Mouse (Mus musculus) kidney, embryonic 16.5 days (tissue): ENCODE measurements around the gene Ror1. TPM values are rescaled to one million over a fixed set of nuclear protein-coding genes. Genes with fewer than 3 reads are reported as not detected.

Experiments
- ATAC-seq: fragments of 200-750 bp; cut with Nextera tagmentation; 2 replicates; pipeline ENCODE4 v1.8.0; 2017; ENCODE audit warnings: moderate TSS enrichment; ENCODE audit not compliant: low FRiP score, low TSS enrichment
- H3K27ac ChIP-seq: fragments of 300-500 bp; sonication (generic); 2 replicates; pipeline ENCODE4 v1.5.1; 2014; ENCODE audit warnings: low read length
- H3K27me3 ChIP-seq: fragments of 300-500 bp; sonication (generic); 2 replicates; pipeline ENCODE4 v1.6.1; 2014; ENCODE audit warnings: low read length, control low read depth, mixed read lengths; ENCODE audit not compliant: insufficient read depth
- H3K36me3 ChIP-seq: fragments of 300-500 bp; sonication (generic); 2 replicates; pipeline ENCODE4 v1.6.1; 2014; ENCODE audit warnings: low read length, control low read depth, mixed read lengths; ENCODE audit not compliant: insufficient read depth
- H3K4me1 ChIP-seq: fragments of 300-500 bp; sonication (generic); 2 replicates; pipeline ENCODE4 v1.6.1; 2014; ENCODE audit warnings: low read length, control low read depth, mixed read lengths; ENCODE audit not compliant: insufficient read depth
- H3K4me2 ChIP-seq: fragments of 300-500 bp; sonication (generic); replicated peaks from 2 replicates; pipeline ENCODE4 v1.6.1; 2014; ENCODE audit warnings: low read depth, low read length
- H3K4me3 ChIP-seq: fragments of 300-500 bp; sonication (generic); 2 replicates; pipeline ENCODE4 v1.5.1; 2014; ENCODE audit warnings: mild to moderate bottlenecking, low read length
- H3K9ac ChIP-seq: fragments of 300-500 bp; sonication (generic); replicated peaks from 2 replicates; pipeline ENCODE4 v1.6.1; 2014; ENCODE audit warnings: low read length
- H3K9me3 ChIP-seq: fragments of 300-500 bp; sonication (generic); 2 replicates; pipeline ENCODE4 v1.6.1; 2016; ENCODE audit warnings: low read length, control low read depth
- WGBS: fragments of 180-500 bp; shearing (Covaris S2); extraction: QIAGEN DNeasy Blood & Tissue Kit; methylation state at CpG from one replicate; pipeline ENCODE4 v1.1.7; 2014; 5-methylcytosine and 5-hydroxymethylcytosine counted together
- polyA plus RNA-seq: library from polyadenylated mRNA; unstranded; fragments of >200 nt; fragmentation: Nextera tagmentation; extraction: Ambion mirVana; gene quantifications from 2 replicates; pipeline ENCODE4 v1.2.1, GENCODE M21; 2015

Gene Ror1
- polyA plus RNA-seq, 1 experiment from 2014 or later = 9.3 TPM

DNA sequence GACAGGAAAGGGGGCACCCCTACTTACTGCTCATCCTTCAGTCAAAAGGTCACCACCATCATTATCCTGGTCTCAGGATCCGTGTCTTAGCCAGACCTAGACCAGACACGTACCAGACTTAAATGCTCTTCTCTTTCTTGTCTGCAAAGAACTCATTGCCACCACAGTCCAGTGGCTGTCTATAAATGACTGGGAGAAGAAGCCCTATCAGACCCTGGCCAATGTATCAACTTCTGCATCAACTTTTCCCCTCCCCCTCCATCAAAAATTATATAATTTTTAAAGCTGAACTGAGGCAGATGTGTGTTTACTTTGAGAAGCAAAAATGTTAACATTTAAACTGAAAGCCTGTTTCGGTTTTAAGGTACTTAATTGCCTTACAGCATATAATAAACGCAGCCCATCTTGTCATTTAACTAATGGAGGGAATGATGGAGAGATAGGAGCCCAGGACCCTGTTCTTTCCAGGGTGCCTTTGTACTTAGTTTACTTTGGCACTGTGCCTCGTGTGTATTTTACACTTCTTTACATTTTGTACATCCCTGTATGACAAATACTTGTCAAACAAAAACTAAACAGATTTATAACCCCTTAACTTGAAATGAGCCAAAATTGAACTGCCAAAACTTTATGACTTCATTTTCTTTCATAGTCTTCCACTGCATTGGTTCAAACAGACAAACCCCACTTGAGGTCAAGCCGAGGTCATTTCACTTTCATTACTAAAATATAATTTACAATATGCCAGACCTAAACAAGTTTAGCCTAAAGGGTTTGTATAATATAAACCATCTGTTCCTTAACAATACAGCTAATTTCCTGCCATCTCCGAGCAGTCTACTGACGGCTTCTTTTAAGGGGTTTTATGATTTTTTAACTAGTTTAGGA, 339.9 kb downstream of the Ror1 start:
- peaks cover 2% of the 10 kb centered on the region; the same call in 1 of the 2 replicates for H3K36me3 ChIP-seq
- no peak overlapping the region for H3K4me3 ChIP-seq
- H3K27ac ChIP-seq = no peak overlapping the region
- H3K9ac ChIP-seq = no peak overlapping the region
- WGBS = 43% methylated on average over 8 of the region's 8 CpGs
- no peak overlapping the region for H3K4me2 ChIP-seq
- peak; percentile 70; the same call in 1 of the 2 replicates for ATAC-seq
- H3K27me3 ChIP-seq = no peaks in the 10 kb centered on the region
- no peaks in the 10 kb centered on the region for H3K4me1 ChIP-seq
- no peaks in the 10 kb centered on the region for H3K9me3 ChIP-seq

DNA sequence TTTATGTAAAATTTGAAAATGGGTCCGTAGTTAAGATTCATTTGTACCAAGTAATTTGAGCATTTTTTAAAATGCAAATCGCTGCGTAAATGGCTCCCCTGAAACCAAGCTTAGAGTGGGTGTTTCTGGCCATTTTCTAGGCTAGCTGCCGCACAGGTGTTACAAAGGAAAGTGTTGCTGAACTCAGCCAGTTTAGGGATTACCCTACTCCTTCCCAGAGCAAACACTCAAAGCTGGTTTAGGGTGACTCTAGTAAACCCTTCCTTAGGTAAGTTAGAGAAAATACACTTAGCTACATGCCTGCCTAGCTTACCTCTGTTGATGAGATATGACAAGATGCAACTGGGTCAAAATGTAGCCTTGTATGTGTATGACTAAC, 340.6 kb downstream of the Ror1 start:
- WGBS = 64% methylated on average over 4 of the region's 4 CpGs
- Histone ChIP-seq H3K4me1 (no peaks in the 10 kb centered on the region), H3K27ac (no peak overlapping the region), H3K4me2 (no peak overlapping the region), H3K9me3 (no peaks in the 10 kb centered on the region), H3K27me3 (no peaks in the 10 kb centered on the region), H3K4me3 (no peak overlapping the region), H3K36me3 (peaks cover 9% of the 10 kb centered on the region; the same call in 1 of the 2 replicates), H3K9ac (no peak overlapping the region)
- ATAC-seq = no peak

DNA sequence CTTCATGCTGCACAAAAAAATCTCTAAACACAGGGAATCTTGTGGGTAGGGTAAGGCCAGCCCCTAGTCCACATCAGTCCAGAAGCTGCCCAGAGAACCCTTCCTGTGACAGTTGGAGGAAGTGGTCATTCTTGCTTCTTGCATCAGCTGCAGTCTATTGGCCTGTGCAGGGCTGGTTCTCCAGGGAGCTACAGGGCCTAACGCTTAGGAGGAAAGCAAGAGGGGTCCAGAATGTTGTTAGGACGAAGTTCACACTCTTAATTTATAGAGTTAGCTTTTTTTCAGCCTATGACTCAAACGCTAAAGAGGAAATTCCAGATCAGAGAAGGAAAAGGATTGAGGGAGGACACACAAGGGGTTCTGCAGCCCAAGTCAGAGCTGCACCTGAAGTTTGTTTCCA, 351.3 kb downstream of the Ror1 start:
- ATAC-seq = peak; percentile 51
- Histone ChIP-seq H3K4me1 (peaks cover 6% of the 10 kb centered on the region; the same call in 1 of the 2 replicates), H3K36me3 (peaks cover 4% of the 10 kb centered on the region), H3K27ac (peak overlapping the region; percentile 68; the same call in 1 of the 2 replicates), H3K4me3 (no peak overlapping the region), H3K4me2 (no peak overlapping the region), H3K9ac (no peak overlapping the region), H3K9me3 (no peaks in the 10 kb centered on the region), H3K27me3 (no peaks in the 10 kb centered on the region)
- WGBS = 39% methylated on average over 3 of the region's 3 CpGs

DNA sequence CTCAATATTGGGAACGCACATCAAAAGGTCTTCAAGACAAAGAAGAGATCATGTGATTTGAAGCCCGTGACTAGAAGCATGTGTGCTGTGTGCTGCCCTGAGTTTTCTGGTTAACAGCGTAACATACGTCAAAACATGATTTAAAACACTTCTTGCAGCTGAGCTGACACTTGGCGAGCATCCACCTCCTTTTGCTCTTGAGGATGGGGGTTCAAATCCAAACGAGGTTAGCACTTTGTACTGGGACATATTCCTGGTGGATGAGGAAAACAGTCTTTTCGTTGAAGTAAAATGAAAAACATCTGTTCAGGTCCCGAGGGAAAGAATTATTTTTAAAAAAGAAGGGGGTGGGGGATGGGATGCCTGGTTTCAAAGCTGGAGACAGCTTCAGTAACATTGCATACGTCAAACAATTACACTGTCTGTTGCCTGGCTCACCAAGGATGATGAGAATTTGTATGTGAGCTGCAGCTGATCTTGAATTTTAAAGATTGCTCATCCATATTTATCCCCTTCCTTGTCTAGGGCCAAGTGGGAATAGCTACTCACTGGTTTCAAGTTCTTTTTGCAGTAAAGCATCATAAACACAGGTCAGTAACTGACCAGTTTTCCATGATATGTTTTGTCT, 367.0 kb downstream of the Ror1 start:
- Histone ChIP-seq H3K9me3 (no peaks in the 10 kb centered on the region), H3K36me3 (no peaks in the 10 kb centered on the region), H3K27ac (no peak overlapping the region), H3K4me1 (no peaks in the 10 kb centered on the region), H3K4me3 (no peak overlapping the region), H3K27me3 (no peaks in the 10 kb centered on the region), H3K4me2 (no peak overlapping the region), H3K9ac (no peak overlapping the region)
- WGBS = 46% methylated on average over 9 of the region's 9 CpGs
- no peak for ATAC-seq

DNA sequence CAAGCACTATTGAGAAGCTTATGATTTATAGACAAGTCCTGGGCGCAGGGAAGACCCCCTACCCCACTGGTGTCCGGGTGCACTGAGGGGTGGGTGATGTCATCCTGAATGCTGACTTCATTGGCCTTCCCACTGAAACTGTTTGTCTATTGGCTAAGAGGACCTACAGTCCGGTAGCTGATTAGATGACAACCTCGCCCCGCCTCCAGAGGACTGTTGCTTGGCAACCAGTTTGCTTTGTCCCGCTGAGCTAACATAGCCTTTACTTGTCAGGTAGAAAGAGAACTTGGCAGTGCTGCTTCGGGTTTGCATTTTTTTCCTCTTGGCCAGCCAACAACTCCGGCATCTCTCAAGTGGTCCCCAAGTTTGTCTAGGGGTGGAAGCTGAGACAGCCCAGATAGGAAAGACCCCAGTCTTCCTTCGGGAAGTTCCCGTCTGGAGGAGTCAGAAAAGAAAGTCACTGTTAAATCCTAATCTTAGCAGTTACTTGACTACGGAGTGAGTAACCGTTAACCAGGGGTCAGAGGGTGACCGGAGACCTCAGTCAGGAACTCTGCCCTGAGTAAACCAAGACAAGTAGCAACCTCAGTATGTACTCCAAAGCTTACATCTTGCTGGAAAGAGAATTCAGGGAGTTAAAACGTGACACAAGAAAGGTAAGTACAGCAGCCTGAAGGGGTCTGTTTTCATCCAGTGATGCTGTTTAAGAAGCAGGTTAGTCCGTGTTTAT, 383.2 kb downstream of the Ror1 start, which contains the start of gene Ube2u:
Gene Ube2u, plus strand, starts transcription at position 258 of the 730 bp plus-strand sequence.
- Histone ChIP-seq H3K4me2 (peak within 1 kb of the TSS; percentile 49), H3K4me3 (peak within 1 kb of the TSS; percentile 39), H3K4me1 (peaks cover 4% of the 10 kb centered on the region; the same call in 1 of the 2 replicates), H3K9me3 (no peaks in the 10 kb centered on the region), H3K9ac (no peak within 1 kb of the TSS), H3K27me3 (no peaks in the 10 kb centered on the region), H3K27ac (peak within 1 kb of the TSS; percentile 53; the same call in 1 of the 2 replicates), H3K36me3 (no peaks in the 10 kb centered on the region)
- WGBS = 21% methylated on average over 15 of the region's 15 CpGs
- ATAC-seq = peak; percentile 91

DNA sequence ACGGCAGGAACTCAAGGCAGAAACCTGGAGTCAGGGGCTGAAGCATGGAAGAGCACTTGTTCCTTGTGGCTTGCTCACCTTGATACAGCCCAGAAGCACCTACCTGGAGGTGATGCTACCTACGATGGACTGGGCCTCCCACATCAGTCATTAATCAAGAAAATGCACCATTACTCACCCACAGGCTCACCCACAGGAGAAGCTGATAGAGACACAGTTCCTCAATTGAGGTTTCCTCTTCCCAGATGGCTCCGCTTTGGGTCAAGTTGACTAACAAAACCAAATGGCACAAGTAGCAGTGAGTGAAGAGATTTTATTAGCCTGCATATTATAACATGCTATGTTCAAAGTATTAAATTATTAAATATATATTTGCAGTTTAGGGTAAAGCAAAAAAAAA, 392.9 kb downstream of the Ror1 start:
- ATAC-seq = no peak
- Histone ChIP-seq H3K36me3 (no peaks in the 10 kb centered on the region), H3K27me3 (no peaks in the 10 kb centered on the region), H3K9me3 (no peaks in the 10 kb centered on the region), H3K9ac (no peak overlapping the region), H3K4me3 (no peak overlapping the region), H3K4me1 (no peaks in the 10 kb centered on the region), H3K27ac (no peak overlapping the region), H3K4me2 (no peak overlapping the region)
- WGBS = 89% methylated on average over 3 of the region's 3 CpGs

Other genes starting within 250 kb of the Ror1 start
- gene Pgm1, start 166.4 kb upstream of the Ror1 start, polyA plus RNA-seq = 83.2 and 89.5 TPM in 2 replicates
- 30.8 and 31.2 TPM in 2 replicates for gene Itgb3bp, start 166.0 kb upstream of the Ror1 start, polyA plus RNA-seq